Mouse (Mus musculus): ENCODE results near the gene 9030025P20Rik.
"Not testable (repeated sequence)": the region's sequence is repeated elsewhere in the genome, so short reads cannot be mapped to it uniquely, and the experiment has no call there.

9030025P20Rik gene

DNA sequence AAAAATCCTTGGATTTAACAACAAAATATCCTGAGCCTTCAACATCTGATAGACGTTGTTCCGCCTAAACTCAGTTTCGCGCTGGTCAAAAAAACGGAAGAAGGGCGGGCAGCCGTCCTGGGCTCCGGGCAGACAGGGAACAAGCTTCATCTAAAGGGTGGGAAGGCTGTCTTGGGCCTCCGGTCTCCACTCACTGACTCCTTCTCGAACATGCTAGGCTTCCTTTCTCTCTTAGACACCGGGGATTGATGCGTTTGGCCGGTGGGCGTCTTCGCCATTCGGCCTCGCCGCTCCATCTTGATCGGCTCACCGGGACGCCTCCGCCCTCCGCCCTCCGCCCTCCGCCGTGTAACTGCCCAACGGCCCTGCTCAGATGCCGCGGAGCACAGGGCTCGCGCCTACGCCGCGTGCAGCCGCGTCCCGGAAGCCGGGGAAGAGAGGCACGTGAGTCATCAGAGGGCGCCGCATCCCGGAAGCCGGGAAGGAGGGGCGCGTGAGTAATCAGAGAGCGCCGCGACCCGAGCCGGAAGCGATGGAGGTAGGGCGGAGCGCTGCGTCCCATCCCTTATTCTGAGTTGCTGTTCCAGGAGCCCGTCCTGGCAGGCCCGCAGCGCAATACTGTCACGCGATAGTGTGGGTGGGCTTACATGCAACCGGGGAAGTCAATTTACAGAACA lies at the start of gene 9030025P20Rik, which contains the start of gene Gm3417:
Gene 9030025P20Rik, plus strand, starts transcription at position 107 of the 677 bp plus-strand sequence.
Gene Gm3417, minus strand, starts transcription at position 429 of the 677 bp plus-strand sequence.
- ATAC-seq (ENCODE audit: low TSS enrichment): peak; percentile 94

GRCm38 (mm10) chr17:14928631-14929030 lies 49.6 kb upstream of the 9030025P20Rik start:
- no peak for ATAC-seq (ENCODE audit: low TSS enrichment)

DNA sequence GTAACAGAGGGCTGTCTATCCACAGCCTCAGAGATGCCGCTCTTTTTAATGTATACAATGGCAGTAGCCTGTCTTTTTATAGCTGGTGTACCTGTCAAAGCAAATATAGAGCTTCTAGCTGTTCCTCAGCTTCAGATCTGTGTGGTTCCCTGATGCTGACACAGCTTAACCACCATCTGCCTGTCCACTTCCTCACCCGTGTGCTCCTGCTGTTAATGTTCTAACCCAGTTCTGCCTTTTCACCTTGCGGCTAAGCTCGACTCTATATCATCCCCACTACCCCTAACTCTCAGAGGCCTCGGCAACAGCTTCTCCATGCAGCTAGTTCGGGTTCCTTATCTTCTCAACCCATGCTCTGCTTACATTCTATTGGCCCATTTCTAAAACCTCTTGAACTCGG lies 47.6 kb upstream of the 9030025P20Rik start:
- no peak for ATAC-seq (ENCODE audit: low TSS enrichment)

DNA sequence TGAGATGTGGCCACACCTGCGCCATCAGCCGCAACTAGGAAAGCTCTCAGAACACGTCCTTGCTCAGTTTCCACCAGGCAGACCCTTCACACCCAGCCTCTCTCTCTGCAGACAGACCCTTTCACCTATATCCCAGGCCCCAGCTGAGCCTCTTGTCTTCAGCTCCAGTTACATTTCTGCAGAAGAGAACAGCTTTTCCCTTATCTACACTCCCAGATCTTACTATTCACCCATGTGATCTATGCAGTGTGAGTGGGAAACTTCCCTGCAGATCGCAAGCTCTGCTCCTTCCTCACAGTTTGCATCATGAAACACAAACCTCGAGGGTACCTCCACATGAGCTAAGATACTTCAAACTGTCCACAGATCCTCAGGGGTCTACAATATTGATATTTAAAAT lies 46.8 kb upstream of the 9030025P20Rik start:
- ATAC-seq (ENCODE audit: low TSS enrichment): no peak

DNA sequence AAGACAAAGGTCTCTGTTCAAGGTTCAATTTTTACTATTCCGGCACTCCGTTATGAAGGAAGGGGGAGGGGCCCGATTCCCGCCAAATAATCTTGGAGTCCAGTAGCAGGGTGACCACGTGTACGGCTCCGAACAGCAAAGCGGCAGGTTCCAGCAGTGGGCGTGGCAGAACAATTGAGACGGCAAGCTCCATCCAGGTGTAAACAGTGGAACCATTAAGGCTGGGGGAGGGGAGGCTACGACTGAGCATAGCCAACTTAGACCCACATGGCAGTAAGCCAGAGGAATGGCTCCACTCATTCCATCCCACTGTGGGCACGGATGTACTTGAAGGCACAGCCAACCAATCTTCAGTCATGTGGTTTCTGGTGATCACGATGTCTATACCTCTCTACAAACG lies 43.0 kb upstream of the 9030025P20Rik start:
- ATAC-seq (ENCODE audit: low TSS enrichment): not testable (repeated sequence)

GRCm38 (mm10) chr17:14935841-14936605 lies 42.2 kb upstream of the 9030025P20Rik start:
- no peak for ATAC-seq (ENCODE audit: low TSS enrichment)

DNA sequence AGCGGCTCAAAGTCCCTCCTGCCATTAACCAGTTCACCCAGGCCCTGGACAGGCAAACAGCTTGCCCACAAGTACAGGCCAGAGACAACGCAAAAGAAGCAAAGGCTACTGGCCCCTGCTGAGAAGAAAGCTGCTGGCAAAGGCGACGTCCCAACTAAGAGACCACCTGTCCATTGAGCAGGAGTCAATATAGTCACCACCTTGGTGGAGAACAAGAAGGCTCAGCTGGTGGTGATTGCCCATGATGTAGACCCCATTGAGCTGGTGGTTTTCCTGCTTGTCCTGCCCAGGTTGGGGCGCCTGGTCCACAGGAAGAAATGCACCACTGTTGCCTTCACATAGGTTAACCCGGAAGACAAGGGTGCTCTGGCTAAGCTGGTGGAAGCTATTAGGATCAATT lies 36.1 kb upstream of the 9030025P20Rik start:
- ATAC-seq (ENCODE audit: low TSS enrichment): not testable (repeated sequence)

- peak; percentile 100 for ATAC-seq (ENCODE audit: low TSS enrichment)
Measured at GRCm38 (mm10) chr17:14943009-14943728, 35.1 kb upstream of the 9030025P20Rik start, which contains the start of the genes Wdr27 and 1600012H06Rik. Wdr27 (minus strand) TSS chr17:14943158. 1600012H06Rik (plus strand) TSS chr17:14943184.

DNA sequence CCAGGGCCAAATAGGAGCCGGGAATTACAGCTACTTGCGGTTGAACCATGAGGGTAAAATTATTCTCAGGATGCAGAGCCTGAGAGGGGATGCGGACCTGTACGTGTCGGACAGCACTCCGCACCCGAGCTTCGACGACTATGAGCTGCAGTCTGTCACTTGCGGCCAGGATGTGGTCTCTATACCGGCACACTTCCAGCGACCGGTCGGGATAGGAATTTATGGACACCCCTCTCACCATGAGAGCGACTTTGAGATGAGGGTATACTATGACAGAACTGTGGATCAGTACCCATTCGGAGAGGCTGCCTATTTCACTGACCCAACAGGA lies 34.6 kb upstream of the 9030025P20Rik start:
- ATAC-seq (ENCODE audit: low TSS enrichment): no peak

DNA sequence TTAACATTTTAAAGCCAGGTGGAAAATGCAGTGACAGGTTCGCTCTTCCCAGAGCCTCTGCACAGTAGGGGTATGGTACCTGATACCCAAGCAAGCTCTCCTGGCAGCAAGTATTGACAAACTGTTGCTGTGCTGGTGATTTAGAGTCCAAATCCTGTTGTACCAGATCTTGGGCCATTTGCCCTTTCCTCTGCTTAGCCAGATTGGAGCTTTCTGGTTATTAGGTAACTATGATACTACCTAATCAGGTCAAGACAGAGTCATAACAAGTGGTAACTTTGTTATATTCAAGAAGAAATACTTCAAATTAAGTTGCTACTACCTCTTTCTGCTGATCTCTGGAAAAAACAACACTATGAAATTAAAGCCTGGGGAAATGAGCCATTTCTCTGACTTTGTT lies 33.7 kb upstream of the 9030025P20Rik start:
- no peak for ATAC-seq (ENCODE audit: low TSS enrichment)

GRCm38 (mm10) chr17:14949161-14949827 lies 29.0 kb upstream of the 9030025P20Rik start:
- no peak for ATAC-seq (ENCODE audit: low TSS enrichment)

DNA sequence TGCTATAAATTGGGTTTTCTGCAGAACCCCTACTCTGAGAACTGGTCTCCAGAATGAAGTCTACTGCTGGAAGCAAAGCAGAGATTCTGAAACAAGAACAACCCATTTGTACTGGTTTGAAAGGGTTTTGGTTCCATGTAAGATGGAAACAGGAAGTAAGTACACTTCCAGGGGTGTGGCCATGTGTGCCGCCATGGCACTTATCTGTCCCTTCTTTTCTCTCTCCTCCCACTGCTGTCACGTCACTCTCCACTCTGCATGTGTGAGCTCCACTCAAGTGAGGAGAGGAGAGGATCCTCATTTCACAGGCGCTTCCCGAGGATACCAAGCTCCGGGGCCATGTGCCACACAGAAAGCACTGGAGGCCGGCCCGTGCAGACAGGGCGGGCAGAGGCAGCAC lies 24.8 kb upstream of the 9030025P20Rik start:
- no peak for ATAC-seq (ENCODE audit: low TSS enrichment)

- ATAC-seq (ENCODE audit: low TSS enrichment): no peak
Measured at GRCm38 (mm10) chr17:14958686-14959327, 19.5 kb upstream of the 9030025P20Rik start.

DNA sequence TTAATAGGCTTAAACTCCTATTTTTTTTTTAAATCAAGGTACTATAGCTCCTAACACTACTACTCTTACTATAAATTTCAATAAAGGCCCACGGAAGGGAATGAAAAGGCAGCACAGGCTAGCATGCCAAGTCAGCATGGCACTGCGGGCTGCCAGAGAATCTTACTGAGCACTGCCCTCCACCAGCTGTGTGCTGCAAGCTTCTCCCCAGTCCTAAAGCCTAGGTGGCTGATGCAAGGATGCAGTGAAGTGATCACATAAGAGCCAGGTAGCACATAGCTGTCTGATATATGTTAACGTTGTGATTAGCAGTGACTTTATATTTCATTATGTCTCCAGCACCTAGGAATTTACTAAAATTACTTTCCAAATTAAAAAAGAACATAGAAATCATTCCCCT lies 18.3 kb upstream of the 9030025P20Rik start:
- no peak for ATAC-seq (ENCODE audit: low TSS enrichment)

GRCm38 (mm10) chr17:14960520-14960919 lies 17.7 kb upstream of the 9030025P20Rik start:
- no peak; the same call in 1 of the 2 replicates for ATAC-seq (ENCODE audit: low TSS enrichment)

DNA sequence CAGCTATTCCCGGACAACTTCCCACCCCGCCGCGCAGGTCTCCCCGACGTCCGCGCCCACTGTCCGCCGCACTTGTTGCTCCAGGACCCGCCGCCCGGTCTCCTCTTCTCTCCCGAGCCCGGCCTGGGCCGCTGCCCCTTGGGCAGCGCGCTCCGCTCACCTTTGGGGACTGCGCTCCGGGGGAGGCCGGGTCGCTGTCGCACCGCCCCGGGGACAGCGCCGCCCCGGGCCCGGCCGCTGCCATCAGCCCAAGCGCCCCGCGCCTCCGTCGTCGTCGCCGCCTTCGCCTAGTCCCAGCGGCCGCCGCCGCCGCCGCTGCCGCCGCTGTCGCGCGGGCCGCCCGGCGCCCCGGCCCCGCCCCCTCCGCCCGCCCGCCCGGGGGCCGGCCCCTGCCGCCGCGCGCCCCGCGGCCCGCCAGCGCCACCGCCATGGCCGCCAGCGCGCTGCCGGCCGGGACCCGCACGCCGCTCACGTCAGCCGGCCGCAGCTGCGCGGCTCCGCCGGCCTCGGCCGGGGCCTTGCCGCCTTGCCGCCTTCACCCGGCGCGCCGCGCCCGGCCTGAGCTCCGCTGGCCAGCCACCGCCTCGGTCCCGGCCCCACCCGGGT lies 17.2 kb upstream of the 9030025P20Rik start, which contains the start of gene Phf10:
Gene Phf10, minus strand, starts transcription at position 323 of the 606 bp plus-strand sequence.
- ATAC-seq (ENCODE audit: low TSS enrichment): peak; percentile 80

DNA sequence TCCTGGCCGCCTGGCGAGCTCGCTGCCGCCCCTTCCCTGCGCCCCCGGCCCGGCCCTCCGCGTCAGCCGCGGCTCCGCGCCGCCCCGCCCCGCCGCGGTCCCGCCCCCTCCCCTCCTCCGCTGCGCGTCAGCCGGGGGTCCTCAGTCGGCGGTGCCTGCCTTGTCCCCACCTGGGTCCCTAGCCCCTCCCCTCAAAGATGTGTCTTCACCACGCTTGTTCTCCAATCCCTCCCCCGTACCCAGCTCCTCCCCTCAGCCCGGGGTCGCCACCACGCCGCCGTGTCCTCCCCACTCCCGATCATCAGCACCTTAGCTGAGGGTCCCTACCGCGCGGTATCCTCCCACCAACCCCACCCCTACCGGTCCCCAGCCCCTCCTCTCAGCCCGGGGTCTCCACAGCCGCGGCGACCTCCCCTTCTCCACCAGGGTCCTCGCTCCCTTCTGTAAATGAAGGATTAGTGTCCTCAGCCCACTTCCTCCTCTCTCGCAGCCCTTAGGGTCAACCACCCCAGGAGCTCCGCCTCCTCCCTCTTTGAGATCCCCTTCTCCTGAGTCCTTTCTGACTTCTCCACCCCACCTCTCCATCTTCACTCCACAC lies 16.6 kb upstream of the 9030025P20Rik start:
- peak; percentile 8 for ATAC-seq (ENCODE audit: low TSS enrichment)

DNA sequence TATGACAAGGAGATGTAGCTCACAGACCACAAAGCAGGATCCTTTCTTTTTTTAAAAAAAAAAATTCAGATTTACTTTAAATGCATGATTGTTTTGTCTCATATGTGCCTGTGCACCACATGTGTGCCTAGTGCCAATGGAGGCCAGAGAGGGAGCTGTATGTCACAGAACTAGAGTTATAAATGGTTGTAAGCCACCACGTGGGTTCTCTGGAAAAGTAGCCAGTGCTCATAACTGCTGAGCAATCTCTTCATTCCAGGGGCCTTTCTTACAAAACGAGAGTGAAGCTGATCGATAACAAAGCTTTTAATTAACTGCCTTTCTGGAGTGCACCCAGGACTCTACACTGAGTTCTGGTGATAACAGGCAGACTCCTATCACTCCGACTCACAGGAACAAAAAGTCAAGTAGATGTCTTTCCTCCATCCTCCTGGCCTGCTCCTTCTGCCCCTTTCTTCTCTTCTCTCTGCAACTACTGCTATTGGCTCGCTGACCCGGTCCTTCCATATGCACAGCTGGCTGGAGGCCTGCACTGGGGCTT lies 9.8 kb upstream of the 9030025P20Rik start:
- ATAC-seq (ENCODE audit: low TSS enrichment): not testable (repeated sequence)

DNA sequence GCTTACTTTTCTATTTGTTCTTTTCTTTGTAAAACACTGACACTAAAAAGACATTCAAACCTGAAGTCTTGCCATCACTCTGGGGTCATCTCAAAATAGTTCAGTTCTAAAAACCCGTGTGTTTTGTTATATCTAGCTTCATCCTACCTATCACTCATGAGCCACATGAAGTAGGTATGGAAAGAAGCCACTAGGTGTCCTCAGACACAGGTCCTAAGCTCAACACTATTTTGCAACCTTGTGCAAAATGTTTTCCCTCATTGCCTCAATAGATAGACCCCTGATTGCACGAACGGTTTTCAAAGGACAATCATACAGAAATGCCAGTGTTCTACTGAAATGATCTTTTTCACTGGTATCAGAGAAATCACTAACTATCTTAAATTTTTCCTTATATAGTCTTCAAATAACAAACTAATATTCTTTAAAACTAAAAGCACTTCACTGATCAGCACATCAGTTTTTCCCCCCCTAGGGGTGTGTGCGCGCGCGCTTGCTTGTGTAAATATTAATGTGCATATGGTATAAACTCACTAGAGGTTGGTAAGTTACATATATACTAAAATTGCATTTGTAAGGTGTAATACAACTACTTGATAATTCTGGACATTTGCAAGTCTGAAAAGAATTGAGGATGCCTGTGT lies 428 bp upstream of the 9030025P20Rik start:
- not testable (repeated sequence) for ATAC-seq (ENCODE audit: low TSS enrichment)

Measured in frontal cortex, adult (tissue).